Mouse (Mus musculus) embryonic facial prominence, embryonic 11.5 days (tissue): ENCODE results near the gene Klrb1b. TPM values are rescaled to one million over a fixed set of nuclear protein-coding genes. Genes with fewer than 3 reads are reported as not detected.
A peak's percentile ranks its signal among the peaks of the same experiment; 100 is the strongest.
"Not testable (repeated sequence)": the region's sequence is repeated elsewhere in the genome, so short reads cannot be mapped to it uniquely, and the experiment has no call there.

Experiments used
- ATAC-seq: fragments of 200-750 bp; cut with Nextera tagmentation; replicated peaks from 2 replicates; pipeline ENCODE4 v1.8.0; 2017; ENCODE audit warnings: low read depth; ENCODE audit not compliant: insufficient number of reproducible peaks, low FRiP score, low TSS enrichment
- DNase-seq: peaks from one replicate; pipeline ENCODE4 v3.0.0-alpha.2; 2015; ENCODE audit warnings: low spot score
- H3K27ac ChIP-seq: fragments of 300-500 bp; sonication (generic); replicated peaks from 2 replicates; pipeline ENCODE4 v1.5.1; 2014; ENCODE audit warnings: mild to moderate bottlenecking, low read depth, low read length, control low read depth
- H3K27me3 ChIP-seq: fragments of 300-500 bp; sonication (generic); 2 replicates; pipeline ENCODE4 v1.6.1; 2014; ENCODE audit warnings: mild to moderate bottlenecking, low read length, moderate library complexity, mixed read lengths; ENCODE audit not compliant: control insufficient read depth, insufficient read depth
- H3K36me3 ChIP-seq: fragments of 300-500 bp; sonication (generic); replicated peaks from 2 replicates; pipeline ENCODE4 v1.6.1; 2014; ENCODE audit warnings: low read depth, mild to moderate bottlenecking, low read length, moderate library complexity, mixed read lengths; ENCODE audit not compliant: control insufficient read depth, insufficient read depth
- H3K4me1 ChIP-seq: fragments of 300-500 bp; sonication (generic); 2 replicates; pipeline ENCODE4 v1.6.1; 2014; ENCODE audit warnings: low read length, mixed read lengths; ENCODE audit not compliant: control insufficient read depth, insufficient read depth
- H3K4me2 ChIP-seq: fragments of 300-500 bp; sonication (generic); 2 replicates; pipeline ENCODE4 v1.6.1; 2014; ENCODE audit warnings: low read depth, mild to moderate bottlenecking, control low read depth, low read length, moderate library complexity
- H3K4me3 ChIP-seq: fragments of 300-500 bp; sonication (generic); 2 replicates; pipeline ENCODE4 v1.5.1; 2014; ENCODE audit warnings: low read depth, low read length, control low read depth
- H3K9ac ChIP-seq: fragments of 300-500 bp; sonication (generic); replicated peaks from 2 replicates; pipeline ENCODE4 v1.6.1; 2014; ENCODE audit warnings: mild to moderate bottlenecking, control low read depth, low read length
- H3K9me3 ChIP-seq: fragments of 300-500 bp; sonication (generic); replicated peaks from 2 replicates; pipeline ENCODE4 v1.6.1; 2016; ENCODE audit warnings: mild to moderate bottlenecking, low read length, inconsistent platforms, mixed read lengths; ENCODE audit not compliant: control insufficient read depth
- WGBS: fragments of 180-500 bp; shearing (Covaris S2); extraction: QIAGEN DNeasy Blood & Tissue Kit; methylation state at CpG from one replicate; pipeline ENCODE4 v1.1.7; 2014; 5-methylcytosine and 5-hydroxymethylcytosine counted together
- polyA plus RNA-seq: library from polyadenylated mRNA; unstranded; fragments of >200 nt; fragmentation: Nextera tagmentation; extraction: Ambion mirVana; gene quantifications from 2 replicates; pipeline ENCODE4 v1.2.1, GENCODE M21; 2014

Gene Klrb1b
- polyA plus RNA-seq, 1 experiment from 2014 or later = not detected

DNA sequence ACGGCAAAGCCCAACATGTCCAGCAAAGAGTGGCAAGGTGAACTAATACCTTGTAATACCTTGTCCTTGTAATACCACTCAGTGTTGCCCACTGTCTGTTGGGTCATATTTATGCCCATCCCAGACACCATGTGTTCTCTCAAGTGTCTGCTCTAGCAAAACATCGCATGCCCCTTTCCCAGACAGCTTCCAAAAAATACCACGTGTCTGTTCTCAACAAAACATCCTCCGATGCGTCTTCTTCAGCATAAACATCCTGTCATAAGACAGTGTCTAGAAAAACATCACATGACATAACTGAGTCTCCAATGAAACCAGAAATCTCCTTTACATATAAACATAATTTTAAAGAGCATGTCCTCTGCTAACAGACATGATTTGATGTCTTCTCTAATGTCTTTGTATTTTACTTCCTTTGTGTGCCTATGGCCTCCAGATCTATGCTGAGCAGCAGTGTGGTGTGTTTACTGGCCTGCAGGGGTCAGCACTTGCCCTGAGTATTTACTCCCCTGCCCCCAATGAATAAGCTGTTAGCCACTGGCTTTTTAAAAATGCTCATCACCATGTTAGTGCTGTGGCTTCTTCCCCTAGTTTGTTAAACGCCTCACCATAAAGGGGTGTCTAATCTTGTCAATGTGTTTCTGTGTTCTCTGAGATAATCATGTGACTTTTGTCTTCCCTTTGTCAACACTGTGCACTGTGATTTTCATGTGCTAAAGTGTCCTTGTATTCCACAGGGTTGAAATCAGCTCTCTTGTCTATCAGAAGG, 59.5 kb downstream of the Klrb1b start:
- 68% methylated on average over 6 of the region's 6 CpGs for WGBS
- H3K27ac ChIP-seq, H3K9ac ChIP-seq, H3K4me3 ChIP-seq, H3K9me3 ChIP-seq, H3K36me3 ChIP-seq, H3K27me3 ChIP-seq, H3K4me2 ChIP-seq, ATAC-seq, H3K4me1 ChIP-seq: not testable (repeated sequence)
- peak; percentile 77 for DNase-seq

DNA sequence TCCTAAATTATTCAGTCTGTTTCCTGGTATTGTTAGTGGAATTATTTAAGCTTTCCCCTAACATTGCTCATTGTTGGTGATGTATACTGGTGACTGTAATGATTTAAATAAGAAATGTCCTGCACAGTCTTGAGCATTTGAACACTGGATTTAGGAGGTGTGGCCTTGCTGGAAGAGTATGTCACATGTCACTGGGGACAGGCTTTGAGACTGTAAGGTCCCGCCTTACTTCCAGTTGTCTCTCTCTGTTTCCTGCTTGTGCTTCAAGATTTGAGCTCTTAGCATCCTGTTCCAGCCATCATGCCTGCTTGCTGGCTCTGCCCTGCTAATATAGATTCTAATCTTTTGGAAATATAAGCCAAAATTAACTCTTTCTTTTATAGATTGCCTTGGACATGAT, 60.9 kb downstream of the Klrb1b start:
- Histone ChIP-seq H3K27me3 (no peaks in the 10 kb centered on the region), H3K9ac (no peak overlapping the region), H3K9me3 (no peaks in the 10 kb centered on the region), H3K27ac (no peak overlapping the region), H3K36me3 (no peaks in the 10 kb centered on the region), H3K4me3 (no peak overlapping the region), H3K4me2 (no peak overlapping the region), H3K4me1 (no peaks in the 10 kb centered on the region)
- ATAC-seq (no peak), DNase-seq (no peak)
- 83% methylated on average over 1 of the region's 1 CpGs for WGBS

DNA sequence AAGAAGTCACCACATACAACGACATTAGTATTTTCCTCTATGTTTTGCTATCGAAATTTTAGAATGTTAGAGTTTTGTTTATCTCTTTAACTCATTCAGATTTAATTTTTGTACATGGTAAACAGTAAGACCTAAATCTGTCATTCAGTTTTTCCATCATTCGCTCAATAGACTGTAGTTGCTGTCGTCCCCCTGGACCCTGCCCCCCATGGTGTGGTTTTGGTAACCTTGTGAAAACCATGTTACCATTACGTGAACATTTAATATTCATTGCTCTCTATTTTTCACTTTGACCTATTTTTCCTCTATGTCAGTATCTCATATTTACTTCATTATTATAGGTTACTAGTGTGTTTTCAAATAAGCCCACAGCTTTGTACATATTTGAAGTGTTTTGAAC, 61.5 kb downstream of the Klrb1b start:
- ATAC-seq (no peak), DNase-seq (peak; percentile 12)
- Histone ChIP-seq H3K27me3 (no peaks in the 10 kb centered on the region), H3K4me1 (no peaks in the 10 kb centered on the region), H3K27ac (no peak overlapping the region), H3K9me3 (no peaks in the 10 kb centered on the region), H3K9ac (no peak overlapping the region), H3K4me3 (peak overlapping the region; percentile 44), H3K36me3 (no peaks in the 10 kb centered on the region), H3K4me2 (peak overlapping the region; percentile 19)
- 17% methylated on average over 5 of the region's 5 CpGs for WGBS

DNA sequence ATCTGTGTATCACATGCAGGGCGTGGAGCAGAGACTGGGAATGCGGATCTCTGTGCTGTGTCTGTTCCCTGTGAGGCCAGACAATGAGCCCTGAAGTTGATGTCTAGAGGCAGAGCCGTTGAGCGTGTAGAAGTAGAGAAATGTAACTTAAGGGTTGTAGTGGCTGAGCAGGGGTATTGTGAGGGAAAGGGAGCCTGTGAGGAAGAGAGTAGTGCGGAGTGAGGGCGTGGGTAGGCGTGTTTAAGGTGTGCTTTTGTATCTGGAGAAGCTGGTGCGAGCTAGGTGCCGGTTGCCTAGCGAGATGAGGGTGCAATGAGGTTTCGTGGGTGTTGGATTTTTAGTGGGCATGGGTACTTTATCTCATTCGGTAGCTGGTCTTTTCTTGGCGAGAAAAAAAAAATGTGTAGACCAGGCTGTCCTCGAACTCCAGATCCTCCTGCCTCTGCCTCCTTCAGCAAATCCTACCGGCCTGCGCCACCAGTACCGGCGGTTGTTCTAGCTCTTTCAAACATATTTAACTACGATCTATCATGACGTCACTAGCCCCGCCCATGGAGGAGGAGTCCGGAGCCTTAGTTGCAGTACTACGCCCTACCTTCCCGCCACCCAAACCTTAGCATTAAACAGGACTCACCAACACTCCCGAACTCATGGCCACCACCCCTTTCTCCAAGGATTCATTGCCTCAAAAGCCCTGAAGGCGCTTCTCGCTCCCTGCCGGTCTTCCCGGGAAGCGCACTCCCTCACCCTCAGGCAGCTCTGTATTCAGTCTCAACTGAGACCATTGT, 62.2 kb downstream of the Klrb1b start:
- Histone ChIP-seq H3K36me3 (no peaks in the 10 kb centered on the region), H3K4me1 (no peaks in the 10 kb centered on the region), H3K9me3 (no peaks in the 10 kb centered on the region), H3K4me2 (peak overlapping the region; percentile 52), H3K27ac (0 out of 2 replicates have a peak overlapping the region, but pooled peaks have one; percentile 9), H3K4me3 (peak overlapping the region; percentile 44), H3K9ac (peak overlapping the region; percentile 48), H3K27me3 (no peaks in the 10 kb centered on the region)
- DNase-seq (peak; percentile 96), ATAC-seq (peak; percentile 93)
- 1% methylated on average over 30 of the region's 30 CpGs for WGBS

Other genes with a start within 250 kb of the Klrb1b start
- not detected in 2 replicates for gene A2ml1, start 244.7 kb downstream of the Klrb1b start, polyA plus RNA-seq
- gene Klrb1a, start 202.8 kb downstream of the Klrb1b start, polyA plus RNA-seq = not detected in 2 replicates
- gene Clec2h, start 163.9 kb downstream of the Klrb1b start, polyA plus RNA-seq = not detected in 2 replicates
- gene Klrb1, start 103.3 kb downstream of the Klrb1b start, polyA plus RNA-seq = not detected in 2 replicates
- gene Klrb1c, start 37.1 kb downstream of the Klrb1b start, polyA plus RNA-seq = 0.17 TPM in 1 of 2 replicates, not detected in the other
- not detected in 2 replicates for gene Gm44511, start within 50 bp of the Klrb1b start, polyA plus RNA-seq
- gene Clec2i, start 61.3 kb upstream of the Klrb1b start, polyA plus RNA-seq = not detected in 2 replicates
- 1.0 and 1.2 TPM in 2 replicates for gene BC035044, start 64.8 kb upstream of the Klrb1b start, polyA plus RNA-seq
- not detected in 2 replicates for gene Clec2g, start 108.0 kb upstream of the Klrb1b start, polyA plus RNA-seq
- gene Klrb1f, start 219.6 kb upstream of the Klrb1b start, polyA plus RNA-seq = 0.13 and 0.50 TPM in 2 replicates